Mouse (Mus musculus) naive thymus-derived CD4-positive, alpha-beta T cell, adult 2 months (primary cell): ENCODE results near the gene Sesn1.

Experiments used
- DNase-seq: peaks from one replicate; pipeline ENCODE4 v3.0.0-alpha.2; 2011; ENCODE audit warnings: low read depth

Gene Sesn1

GRCm38 (mm10) chr10:41871564-41871963 is 61.8 kb downstream of the Sesn1 start:
- no peak for DNase-seq

- DNase-seq = no peak
Measured at GRCm38 (mm10) chr10:41875624-41876023, 65.9 kb downstream of the Sesn1 start.

GRCm38 (mm10) chr10:41878344-41878743 is 68.6 kb downstream of the Sesn1 start:
- DNase-seq = no peak

- DNase-seq = no peak
Measured at GRCm38 (mm10) chr10:41879675-41880074, 69.9 kb downstream of the Sesn1 start.

- peak; percentile 34 for DNase-seq
Measured at GRCm38 (mm10) chr10:41880206-41880605, 70.5 kb downstream of the Sesn1 start.

GRCm38 (mm10) chr10:41880777-41881176 is 71.0 kb downstream of the Sesn1 start:
- DNase-seq = peak; percentile 83

- peak; percentile 39 for DNase-seq
Measured at GRCm38 (mm10) chr10:41881438-41881837, 71.7 kb downstream of the Sesn1 start.

GRCm38 (mm10) chr10:41883741-41884575 is 74.2 kb downstream of the Sesn1 start:
- DNase-seq = no peak

- DNase-seq = peak; percentile 95
Measured at GRCm38 (mm10) chr10:41887080-41887821, 77.5 kb downstream of the Sesn1 start.

GRCm38 (mm10) chr10:41888365-41888941 is 78.7 kb downstream of the Sesn1 start:
- peak; percentile 68 for DNase-seq

- DNase-seq = peak; percentile 30
Measured at GRCm38 (mm10) chr10:41889566-41889965, 79.8 kb downstream of the Sesn1 start.

GRCm38 (mm10) chr10:41890537-41890936 is 80.8 kb downstream of the Sesn1 start:
- DNase-seq = no peak

- DNase-seq = no peak
Measured at GRCm38 (mm10) chr10:41891312-41891711, 81.6 kb downstream of the Sesn1 start.

- no peak for DNase-seq
Measured at GRCm38 (mm10) chr10:41893433-41894411, 84.0 kb downstream of the Sesn1 start.

GRCm38 (mm10) chr10:41896425-41896824 is 86.7 kb downstream of the Sesn1 start:
- DNase-seq = no peak

GRCm38 (mm10) chr10:41896865-41897264 is 87.1 kb downstream of the Sesn1 start:
- DNase-seq = no peak

GRCm38 (mm10) chr10:41901456-41901855 is 91.7 kb downstream of the Sesn1 start:
- no peak for DNase-seq

- no peak for DNase-seq
Measured at GRCm38 (mm10) chr10:41901864-41902263, 92.1 kb downstream of the Sesn1 start.

- DNase-seq = no peak
Measured at GRCm38 (mm10) chr10:41907473-41907872, 97.7 kb downstream of the Sesn1 start.

GRCm38 (mm10) chr10:41907950-41908349 is 98.2 kb downstream of the Sesn1 start:
- DNase-seq = no peak

GRCm38 (mm10) chr10:41908899-41909298 is 99.2 kb downstream of the Sesn1 start:
- DNase-seq = no peak
